Mouse (Mus musculus): ENCODE data around the gene Gfi1b. TPM values are rescaled to one million over a fixed set of nuclear protein-coding genes. Genes with fewer than 3 reads are reported as not detected.

The Gfi1b gene
- polyA plus RNA-seq, 1 experiment from 2014 or later, result 3.5 TPM

Small RNA genes within 50 kb of the gene (microRNA-seq; reads per million reads assigned to microRNA genes)
- gene Gm22824, result not detected

Other genes starting within 250 kb of the Gfi1b start
- 4.2 and 6.3 TPM in 2 replicates for gene Ppp1r26, start 175.2 kb downstream of the Gfi1b start, polyA plus RNA-seq (2016; fragmentation: Nextera tagmentation; extraction: Ambion mirVana)
- 0.25 and 0.61 TPM in 2 replicates for gene 1700007K13Rik, start 155.7 kb downstream of the Gfi1b start, polyA plus RNA-seq (2016; fragmentation: Nextera tagmentation; extraction: Ambion mirVana)
- 70.3 and 75.9 TPM in 2 replicates for gene Mrps2, start 153.9 kb downstream of the Gfi1b start, polyA plus RNA-seq (2016; fragmentation: Nextera tagmentation; extraction: Ambion mirVana)
- gene Gbgt1, start 125.1 kb downstream of the Gfi1b start, polyA plus RNA-seq (2016; fragmentation: Nextera tagmentation; extraction: Ambion mirVana), result not detected in 2 replicates
- not detected in 2 replicates for gene Gm10134, start 115.9 kb downstream of the Gfi1b start, polyA plus RNA-seq (2016; fragmentation: Nextera tagmentation; extraction: Ambion mirVana)
- 46.7 and 58.9 TPM in 2 replicates for gene Ralgds, start 108.9 kb downstream of the Gfi1b start, polyA plus RNA-seq (2016; fragmentation: Nextera tagmentation; extraction: Ambion mirVana)
- not detected in 2 replicates for gene Cel, start 58.6 kb downstream of the Gfi1b start, polyA plus RNA-seq (2016; fragmentation: Nextera tagmentation; extraction: Ambion mirVana)
- gene Gtf3c5, start 38.2 kb downstream of the Gfi1b start, polyA plus RNA-seq (2016; fragmentation: Nextera tagmentation; extraction: Ambion mirVana), result 69.9 and 71.6 TPM in 2 replicates
- gene Tsc1, start 19.2 kb upstream of the Gfi1b start, polyA plus RNA-seq (2016; fragmentation: Nextera tagmentation; extraction: Ambion mirVana), result 24.2 and 26.9 TPM in 2 replicates
- 2.5 and 2.8 TPM in 2 replicates for gene Spaca9, start 77.7 kb upstream of the Gfi1b start, polyA plus RNA-seq (2016; fragmentation: Nextera tagmentation; extraction: Ambion mirVana)
- 0.41 and 0.58 TPM in 2 replicates for gene Ak8, start 78.2 kb upstream of the Gfi1b start, polyA plus RNA-seq (2016; fragmentation: Nextera tagmentation; extraction: Ambion mirVana)
- 23.5 and 27.1 TPM in 2 replicates for gene Gtf3c4, start 218.4 kb upstream of the Gfi1b start, polyA plus RNA-seq (2016; fragmentation: Nextera tagmentation; extraction: Ambion mirVana)
- 23.5 and 23.6 TPM in 2 replicates for gene Ddx31, start 218.4 kb upstream of the Gfi1b start, polyA plus RNA-seq (2016; fragmentation: Nextera tagmentation; extraction: Ambion mirVana)